Mouse (Mus musculus) cerebellum, adult 11 months (tissue): ENCODE measurements around the gene Grip1.

Source experiments
- DNase-seq: peaks from one replicate; pipeline ENCODE4 v3.0.0; 2022

Grip1 gene

GRCm38 (mm10) chr10:119778871-119779270 is 325.2 kb downstream of the Grip1 start:
- DNase-seq: no peak

GRCm38 (mm10) chr10:119779657-119780056 is 326.0 kb downstream of the Grip1 start:
- DNase-seq: no peak

- DNase-seq: no peak
Observed at GRCm38 (mm10) chr10:119790507-119790906, 336.9 kb downstream of the Grip1 start.

GRCm38 (mm10) chr10:119802421-119802820 is 348.8 kb downstream of the Grip1 start:
- peak; percentile 28 for DNase-seq

GRCm38 (mm10) chr10:119803633-119804422 is 350.2 kb downstream of the Grip1 start:
- peak; percentile 6 for DNase-seq

- no peak for DNase-seq
Observed at GRCm38 (mm10) chr10:119804423-119804814, 350.8 kb downstream of the Grip1 start.

- DNase-seq: no peak
Observed at GRCm38 (mm10) chr10:119805082-119805481, 351.5 kb downstream of the Grip1 start.

GRCm38 (mm10) chr10:119806151-119806550 is 352.5 kb downstream of the Grip1 start:
- DNase-seq: no peak

GRCm38 (mm10) chr10:119808384-119808783 is 354.8 kb downstream of the Grip1 start:
- DNase-seq: no peak

- no peak for DNase-seq
Observed at GRCm38 (mm10) chr10:119814087-119814486, 360.5 kb downstream of the Grip1 start.

- no peak for DNase-seq
Observed at GRCm38 (mm10) chr10:119816001-119816400, 362.4 kb downstream of the Grip1 start.

GRCm38 (mm10) chr10:119818381-119818780 is 364.8 kb downstream of the Grip1 start:
- DNase-seq: no peak

GRCm38 (mm10) chr10:119819102-119819681 is 365.6 kb downstream of the Grip1 start:
- no peak for DNase-seq

GRCm38 (mm10) chr10:119819740-119820139 is 366.1 kb downstream of the Grip1 start:
- DNase-seq: no peak

GRCm38 (mm10) chr10:119820428-119820827 is 366.8 kb downstream of the Grip1 start:
- no peak for DNase-seq

GRCm38 (mm10) chr10:119823691-119824090 is 370.1 kb downstream of the Grip1 start:
- no peak for DNase-seq

GRCm38 (mm10) chr10:119824521-119824920 is 370.9 kb downstream of the Grip1 start:
- no peak for DNase-seq

- peak; percentile 4 for DNase-seq
Observed at GRCm38 (mm10) chr10:119830388-119830956, 376.8 kb downstream of the Grip1 start.

GRCm38 (mm10) chr10:119831086-119831485 is 377.5 kb downstream of the Grip1 start:
- no peak for DNase-seq

GRCm38 (mm10) chr10:119833334-119833733 is 379.7 kb downstream of the Grip1 start:
- no peak for DNase-seq

- no peak for DNase-seq
Observed at GRCm38 (mm10) chr10:119834122-119834521, 380.5 kb downstream of the Grip1 start.

GRCm38 (mm10) chr10:119839645-119840044 is 386.0 kb downstream of the Grip1 start:
- DNase-seq: no peak

GRCm38 (mm10) chr10:119842004-119842403 is 388.4 kb downstream of the Grip1 start:
- DNase-seq: no peak
